Mouse (Mus musculus): Measurements from ENCODE around the gene Kcnj6. TPM values are rescaled to one million over a fixed set of nuclear protein-coding genes. Genes with fewer than 3 reads are reported as not detected.

The Kcnj6 gene
- 10 to 100 TPM; 60.7 TPM for total RNA-seq (2021)
- long read RNA-seq, partial matches to known transcripts = 0 of 5 reads
- long read RNA-seq, other reads (novel, unspliced or antisense) = 4 of 5 reads

- DNase-seq (ENCODE audit: low spot score in 2 of 2) = peak; percentile 83 to 86
Observed at GRCm38 (mm10) chr16:94997340-94997849, at the start of gene Kcnj6. Gene Kcnj6, minus strand, starts transcription at chr16:94997701.

- no peak for DNase-seq (ENCODE audit: low spot score in 2 of 2)
Observed at GRCm38 (mm10) chr16:95009937-95010336, 12.4 kb upstream of the Kcnj6 start.

GRCm38 (mm10) chr16:95004599-95004998 is 7.1 kb upstream of the Kcnj6 start:
- no peak for DNase-seq (ENCODE audit: low spot score in 2 of 2)

GRCm38 (mm10) chr16:94999551-94999950 is 2.0 kb upstream of the Kcnj6 start:
- no peak for DNase-seq (ENCODE audit: low spot score in 2 of 2)

GRCm38 (mm10) chr16:94999019-94999418 is 1.5 kb upstream of the Kcnj6 start:
- no peak for DNase-seq (ENCODE audit: low spot score in 2 of 2)

- peak; percentile 50 to 57 for DNase-seq (ENCODE audit: low spot score in 2 of 2)
Observed at GRCm38 (mm10) chr16:94996791-94997281, 665 bp downstream of the Kcnj6 start.

GRCm38 (mm10) chr16:94995542-94996131 is 1.9 kb downstream of the Kcnj6 start:
- DNase-seq (ENCODE audit: low spot score in 2 of 2) = peak; percentile 36 to 44

- no peak for DNase-seq (ENCODE audit: low spot score in 2 of 2)
Observed at GRCm38 (mm10) chr16:94994924-94995323, 2.6 kb downstream of the Kcnj6 start.

GRCm38 (mm10) chr16:94994148-94994547 is 3.4 kb downstream of the Kcnj6 start:
- no peak for DNase-seq (ENCODE audit: low spot score in 2 of 2)

GRCm38 (mm10) chr16:94990114-94990513 is 7.4 kb downstream of the Kcnj6 start:
- no peak for DNase-seq (ENCODE audit: low spot score in 2 of 2)

- DNase-seq (ENCODE audit: low spot score in 2 of 2) = peak; percentile 31 to 32
Observed at GRCm38 (mm10) chr16:94986731-94987130, 10.8 kb downstream of the Kcnj6 start.

GRCm38 (mm10) chr16:94984263-94984662 is 13.2 kb downstream of the Kcnj6 start:
- no peak for DNase-seq (ENCODE audit: low spot score in 2 of 2)

GRCm38 (mm10) chr16:94980374-94980773 is 17.1 kb downstream of the Kcnj6 start:
- DNase-seq (ENCODE audit: low spot score in 2 of 2) = no peak

GRCm38 (mm10) chr16:94979499-94979898 is 18.0 kb downstream of the Kcnj6 start:
- no peak for DNase-seq (ENCODE audit: low spot score in 2 of 2)

GRCm38 (mm10) chr16:94972080-94972855 is 25.2 kb downstream of the Kcnj6 start:
- DNase-seq (ENCODE audit: low spot score in 2 of 2) = peak in 1 of 2 experiments; percentile 39

- no peak for DNase-seq (ENCODE audit: low spot score in 2 of 2)
Observed at GRCm38 (mm10) chr16:94968941-94969340, 28.6 kb downstream of the Kcnj6 start.

GRCm38 (mm10) chr16:94968472-94968871 is 29.0 kb downstream of the Kcnj6 start:
- DNase-seq (ENCODE audit: low spot score in 2 of 2) = no peak

GRCm38 (mm10) chr16:94957156-94957828 is 40.2 kb downstream of the Kcnj6 start:
- DNase-seq (ENCODE audit: low spot score in 2 of 2) = no peak

- DNase-seq (ENCODE audit: low spot score in 2 of 2) = no peak
Observed at GRCm38 (mm10) chr16:94956410-94956809, 41.1 kb downstream of the Kcnj6 start.

GRCm38 (mm10) chr16:94953294-94953693 is 44.2 kb downstream of the Kcnj6 start:
- no peak for DNase-seq (ENCODE audit: low spot score in 2 of 2)

- DNase-seq (ENCODE audit: low spot score in 2 of 2) = no peak
Observed at GRCm38 (mm10) chr16:94949172-94949571, 48.3 kb downstream of the Kcnj6 start.

- peak in 1 of 2 experiments; percentile 34 for DNase-seq (ENCODE audit: low spot score in 2 of 2)
Observed at GRCm38 (mm10) chr16:94946848-94947247, 50.7 kb downstream of the Kcnj6 start.
